Mouse (Mus musculus) NIH3T3 (cell line): ENCODE measurements around the gene Nucb1.
"Not testable (repeated sequence)": the region's sequence is repeated elsewhere in the genome, so short reads cannot be mapped to it uniquely, and the experiment has no call there.

Experiments used
- DNase-seq: peaks from one replicate; pipeline ENCODE4 v3.0.0-alpha.2; 2012; ENCODE audit warnings: low read depth

The Nucb1 gene

GRCm38 (mm10) chr7:45509912-45510787 lies at the start of gene Nucb1:
Nucb1 (minus strand) TSS chr7:45510406.
- peak; percentile 95 for DNase-seq

- no peak for DNase-seq
Observed at GRCm38 (mm10) chr7:45558907-45559306, 48.7 kb upstream of the Nucb1 start.

GRCm38 (mm10) chr7:45555787-45556186 lies 45.6 kb upstream of the Nucb1 start:
- DNase-seq = peak; percentile 88

GRCm38 (mm10) chr7:45554744-45555143 lies 44.5 kb upstream of the Nucb1 start, which contains the start of gene Hsd17b14:
Hsd17b14 (plus strand) TSS chr7:45554893.
- DNase-seq = no peak

- DNase-seq = no peak
Observed at GRCm38 (mm10) chr7:45553990-45554389, 43.8 kb upstream of the Nucb1 start.

- DNase-seq = no peak
Observed at GRCm38 (mm10) chr7:45553519-45553918, 43.3 kb upstream of the Nucb1 start.

GRCm38 (mm10) chr7:45551512-45551883 lies 41.3 kb upstream of the Nucb1 start:
- DNase-seq = no peak

- DNase-seq = no peak
Observed at GRCm38 (mm10) chr7:45550821-45551511, 40.8 kb upstream of the Nucb1 start.

GRCm38 (mm10) chr7:45549641-45550436 lies 39.6 kb upstream of the Nucb1 start:
- DNase-seq = no peak

- DNase-seq = no peak
Observed at GRCm38 (mm10) chr7:45544525-45544924, 34.3 kb upstream of the Nucb1 start.

- peak; percentile 61 for DNase-seq
Observed at GRCm38 (mm10) chr7:45540213-45540612, 30.0 kb upstream of the Nucb1 start.

GRCm38 (mm10) chr7:45539095-45539494 lies 28.9 kb upstream of the Nucb1 start:
- DNase-seq = no peak

GRCm38 (mm10) chr7:45538163-45539041 lies 28.2 kb upstream of the Nucb1 start:
- DNase-seq = peak; percentile 57

GRCm38 (mm10) chr7:45537602-45538001 lies 27.4 kb upstream of the Nucb1 start:
- no peak for DNase-seq

GRCm38 (mm10) chr7:45535676-45536075 lies 25.5 kb upstream of the Nucb1 start:
- DNase-seq = peak; percentile 64

- DNase-seq = peak; percentile 62
Observed at GRCm38 (mm10) chr7:45530643-45531042, 20.4 kb upstream of the Nucb1 start.

- peak; percentile 63 for DNase-seq
Observed at GRCm38 (mm10) chr7:45529461-45529860, 19.3 kb upstream of the Nucb1 start.

GRCm38 (mm10) chr7:45527169-45527568 lies 17.0 kb upstream of the Nucb1 start:
- not testable (repeated sequence) for DNase-seq

GRCm38 (mm10) chr7:45526474-45527120 lies 16.4 kb upstream of the Nucb1 start:
- peak; percentile 60 for DNase-seq

- peak; percentile 98 for DNase-seq
Observed at GRCm38 (mm10) chr7:45525809-45526473, 15.7 kb upstream of the Nucb1 start, which contains the start of the genes Ppp1r15a and Plekha4. Ppp1r15a (minus strand) TSS chr7:45526268. Plekha4 (plus strand) TSS chr7:45526330.
